Mouse (Mus musculus) liver (tissue): Measurements from ENCODE around the gene Tsfm.

Experiments used
- DNase-seq: peaks from one replicate; pipeline ENCODE4 v3.0.0-alpha.2; 2020; ENCODE audit warnings: mixed read lengths

Gene Tsfm

GRCm38 (mm10) chr10:126986541-126986961, 44.1 kb downstream of the Tsfm start:
- DNase-seq = peak; percentile 49

GRCm38 (mm10) chr10:126985579-126985978, 45.1 kb downstream of the Tsfm start:
- DNase-seq = no peak

- no peak for DNase-seq
Measured at GRCm38 (mm10) chr10:126985127-126985526, 45.5 kb downstream of the Tsfm start.

GRCm38 (mm10) chr10:126984189-126985004, 46.2 kb downstream of the Tsfm start:
- DNase-seq = no peak

GRCm38 (mm10) chr10:126983193-126983725, 47.4 kb downstream of the Tsfm start:
- DNase-seq = no peak

- DNase-seq = no peak
Measured at GRCm38 (mm10) chr10:126981746-126982145, 48.9 kb downstream of the Tsfm start.

- DNase-seq = no peak
Measured at GRCm38 (mm10) chr10:126980933-126981530, 49.6 kb downstream of the Tsfm start.

- peak; percentile 38 for DNase-seq
Measured at GRCm38 (mm10) chr10:126980221-126980932, 50.3 kb downstream of the Tsfm start.

- peak; percentile 40 for DNase-seq
Measured at GRCm38 (mm10) chr10:126979636-126980151, 50.9 kb downstream of the Tsfm start.

GRCm38 (mm10) chr10:126979121-126979635, 51.5 kb downstream of the Tsfm start:
- DNase-seq = peak; percentile 69

- peak; percentile 100 for DNase-seq
Measured at GRCm38 (mm10) chr10:126978277-126978994, 52.2 kb downstream of the Tsfm start, which contains the start of gene Ctdsp2. TSS of gene Ctdsp2 (plus strand) at chr10:126978717.

- DNase-seq = no peak
Measured at GRCm38 (mm10) chr10:126977076-126977475, 53.6 kb downstream of the Tsfm start.

- no peak for DNase-seq
Measured at GRCm38 (mm10) chr10:126975706-126976105, 54.9 kb downstream of the Tsfm start.

GRCm38 (mm10) chr10:126972988-126973387, 57.7 kb downstream of the Tsfm start:
- DNase-seq = no peak

- peak; percentile 72 for DNase-seq
Measured at GRCm38 (mm10) chr10:126972051-126972725, 58.5 kb downstream of the Tsfm start.

- DNase-seq = no peak
Measured at GRCm38 (mm10) chr10:126971363-126972050, 59.1 kb downstream of the Tsfm start.

GRCm38 (mm10) chr10:126963821-126964220, 66.8 kb downstream of the Tsfm start:
- DNase-seq = no peak

GRCm38 (mm10) chr10:126962966-126963330, 67.7 kb downstream of the Tsfm start:
- DNase-seq = no peak

GRCm38 (mm10) chr10:126962271-126962965, 68.2 kb downstream of the Tsfm start:
- DNase-seq = peak; percentile 50

GRCm38 (mm10) chr10:126961757-126962156, 68.9 kb downstream of the Tsfm start:
- no peak for DNase-seq
